Comparison of ENCODE assay signal across 9 mouse cellular contexts in genomic region chr7:79053383-79053889, GRCm38 (mm10). TPM values are rescaled to one million over a fixed set of nuclear protein-coding genes. Genes with fewer than 3 reads are reported as not detected.
DNase-seq lines count a peak whose midpoint lies in the region; ATAC-seq lines count a peak whose summit lies in the region.
"Had no signal": no experiment of that assay in that cellular context is flagged by ENCODE, and none has a peak within 500 bp of the region (broad histone marks: within the 10 kb centered on the region; RNA-seq: fewer than 3 reads in every experiment).

Gene Acan (plus strand): TSS chr7:79053483.

- under 1% methylated on average over 20 of the region's 23 CpGs for WGBS in heart, embryonic 14.5 days
- under 1% methylated on average over 21 of the region's 23 CpGs for WGBS in forebrain, embryonic 15.5 days
- WGBS in midbrain, embryonic 11.5 days = under 1% methylated on average over 22 of the region's 23 CpGs

- peaks cover 0 to 16% of the 10 kb centered on the region in 2 experiments; a peak in 2 of 4 replicates for H3K4me1 ChIP-seq in heart, embryonic 14.5 days (ENCODE audit: control insufficient read depth in 2 of 2, insufficient read depth in 2 of 2, low read length in 2 of 2)
- peaks cover 14% of the 10 kb centered on the region for H3K4me1 ChIP-seq in forebrain, embryonic 15.5 days
- H3K4me1 ChIP-seq in midbrain, embryonic 11.5 days (ENCODE audit: control insufficient read depth, insufficient read depth, low read length) = peaks cover 4% of the 10 kb centered on the region; the same call in 1 of the 2 replicates

- H3K4me2 ChIP-seq in heart, embryonic 14.5 days (ENCODE audit: low read length) = peak within 1 kb of the TSS; percentile 91
- peak within 1 kb of the TSS; percentile 98 for H3K4me2 ChIP-seq in forebrain, embryonic 15.5 days (replicated peaks)
- H3K4me2 ChIP-seq in midbrain, embryonic 11.5 days = peak within 1 kb of the TSS; percentile 88

- no peaks in the 10 kb centered on the region for H3K36me3 ChIP-seq in heart, embryonic 14.5 days (ENCODE audit: control insufficient read depth, insufficient read depth, low read length)
- H3K36me3 ChIP-seq in forebrain, embryonic 15.5 days = no peaks in the 10 kb centered on the region
- H3K36me3 ChIP-seq in midbrain, embryonic 11.5 days (ENCODE audit: control insufficient read depth, insufficient read depth, low read length) = no peaks in the 10 kb centered on the region

- intact Hi-C loops in gastrocnemius, postnatal 36 days (cut with DNase I) = no loop called here

- H3K27me3 ChIP-seq in heart, embryonic 14.5 days (ENCODE audit: control insufficient read depth, insufficient read depth, low read length) = peaks cover 73% of the 10 kb centered on the region
- peaks cover 50% of the 10 kb centered on the region for H3K27me3 ChIP-seq in forebrain, embryonic 15.5 days
- H3K27me3 ChIP-seq in midbrain, embryonic 11.5 days (ENCODE audit: control insufficient read depth, insufficient read depth, low read length) = peaks cover 43% of the 10 kb centered on the region

- no peak within 1 kb of the TSS for H3K27ac ChIP-seq in heart, embryonic 14.5 days (replicated peaks in 1 of 2; ENCODE audit: control insufficient read depth in 1 of 2, insufficient read depth in 1 of 2, low read depth in 2 of 2, low read length in 2 of 2)
- no peak within 1 kb of the TSS for H3K27ac ChIP-seq in forebrain, embryonic 15.5 days (replicated peaks)
- H3K27ac ChIP-seq in midbrain, embryonic 11.5 days (ENCODE audit: low read depth, low read length) = no peak within 1 kb of the TSS

- H3K4me3 ChIP-seq in heart, embryonic 14.5 days (ENCODE audit: control insufficient read depth in 1 of 2, insufficient read depth in 1 of 2, low read depth in 1 of 2, low read length in 2 of 2) = peak within 1 kb of the TSS; percentile 45 to 51
- peak within 1 kb of the TSS; percentile 52 for H3K4me3 ChIP-seq in forebrain, embryonic 15.5 days
- H3K4me3 ChIP-seq in midbrain, embryonic 11.5 days (ENCODE audit: low read depth, low read length) = peak within 1 kb of the TSS; percentile 52

- H3K9me3 ChIP-seq in heart, embryonic 14.5 days (ENCODE audit: control insufficient read depth, low read length) = no peaks in the 10 kb centered on the region
- H3K9me3 ChIP-seq in forebrain, embryonic 15.5 days = no peaks in the 10 kb centered on the region
- no peaks in the 10 kb centered on the region for H3K9me3 ChIP-seq in midbrain, embryonic 11.5 days (ENCODE audit: control insufficient read depth, low read length)

- no peak for DNase-seq in heart, adult 9 months (ENCODE audit: low spot score in 2 of 2)
- DNase-seq in Muller cell, postnatal 12 days (ENCODE audit: inconsistent ontology term) = peak; percentile 11
- peak; percentile 91 for DNase-seq in midbrain, embryonic 11.5 days (ENCODE audit: low spot score, missing footprints)
- DNase-seq in left cerebral cortex, adult 11 months (ENCODE audit: low spot score) = no peak
- no peak for DNase-seq in gastrocnemius, postnatal 36 days
- DNase-seq in adrenal gland, postnatal 25 days = no peak
- DNase-seq: lung, adult 2 months had no signal

- H3K9ac ChIP-seq in heart, embryonic 14.5 days (ENCODE audit: low read length) = peak within 1 kb of the TSS; percentile 63
- peak within 1 kb of the TSS; percentile 50 for H3K9ac ChIP-seq in forebrain, embryonic 15.5 days (replicated peaks)
- peak within 1 kb of the TSS; percentile 42 for H3K9ac ChIP-seq in midbrain, embryonic 11.5 days (ENCODE audit: low read length)

- ATAC-seq in heart, embryonic 14.5 days (ENCODE audit: insufficient number of reproducible peaks, insufficient read depth, low FRiP score, low read depth) = no peak
- 0 out of 2 replicates have a peak, but pooled peaks have one; percentile 2 for ATAC-seq in forebrain, embryonic 15.5 days (replicated peaks)
- ATAC-seq in midbrain, embryonic 11.5 days (ENCODE audit: low FRiP score) = 0 out of 2 replicates have a peak, but pooled peaks have one; percentile 27

RNA-seq across cellular contexts. Expression of gene Acan, which starts in this region (rescaled TPM):
- 1.8 and 2.2 TPM in 2 replicates for polyA plus RNA-seq in heart, embryonic 14.5 days (2014; fragmentation: Nextera tagmentation; extraction: Ambion mirVana)
- polyA plus RNA-seq in forebrain, embryonic 15.5 days (2015; fragmentation: Nextera tagmentation; extraction: Ambion mirVana) = 0.06 and 0.08 TPM in 2 replicates
- not detected in 2 replicates for polyA plus RNA-seq in midbrain, embryonic 11.5 days (2014; fragmentation: Nextera tagmentation; extraction: Ambion mirVana)
- under 1 TPM; 0.10 to 0.27 TPM for total RNA-seq in gastrocnemius, postnatal 36 days (2021)
- 1.2 TPM in 2 replicates for total RNA-seq in adrenal gland, postnatal 25 days (2021)

Comparison
In these comparisons a context has a peak if more than half of its experiments do, and no peak if none do; other contexts are left out.
1. Peak in ATAC-seq, H3K4me3 ChIP-seq, H3K9ac ChIP-seq and H3K4me2 ChIP-seq in forebrain, embryonic 15.5 days; RNA of the gene not detected or under 1 TPM.
2. Peak in DNase-seq, ATAC-seq, H3K4me3 ChIP-seq, H3K9ac ChIP-seq and H3K4me2 ChIP-seq in midbrain, embryonic 11.5 days; RNA of the gene not detected or under 1 TPM.